Mouse (Mus musculus) myocyte (in vitro differentiated cells): Measurements from ENCODE around the gene Plin1.

Experiments
- E2F4 ChIP-seq: IDR thresholded peaks from one replicate; pipeline ENCODE4 v1.6.1; 2011; ENCODE audit warnings: mild to moderate bottlenecking, control low read depth, moderate library complexity; ENCODE audit not compliant: insufficient read depth
- MYOG ChIP-seq, 3 experiments: IDR thresholded peaks; one replicate each; pipeline ENCODE4 v1.6.1; 2011; ENCODE audit warnings: control low read depth in 2 of 3, low read depth in 2 of 3, mild to moderate bottlenecking in 2 of 3; ENCODE audit not compliant: insufficient read length in 2 of 3, control insufficient read depth in 1 of 3, insufficient read depth in 1 of 3
- POLR2A ChIP-seq: IDR thresholded peaks from one replicate; pipeline ENCODE4 v1.6.1; 2011; ENCODE audit warnings: low read depth, mild to moderate bottlenecking, control low read depth, moderate library complexity; ENCODE audit not compliant: insufficient read length
- POLR2AphosphoS2 ChIP-seq: IDR thresholded peaks from one replicate; pipeline ENCODE4 v1.6.1; 2011; ENCODE audit warnings: low read depth, control low read depth; ENCODE audit not compliant: insufficient read length
- REST ChIP-seq: IDR thresholded peaks from one replicate; pipeline ENCODE4 v1.6.1; 2011; ENCODE audit warnings: mild to moderate bottlenecking, control low read depth, moderate library complexity; ENCODE audit not compliant: insufficient read depth, insufficient read length
- USF1 ChIP-seq: IDR thresholded peaks from one replicate; pipeline ENCODE4 v1.6.1; 2011; ENCODE audit warnings: low read depth, mild to moderate bottlenecking, control low read depth, moderate library complexity

GRCm38 (mm10) chr7:79782516-79782855, 49.8 kb upstream of the Plin1 start:
- TF ChIP-seq POLR2A (no peak), POLR2AphosphoS2 (no peak), USF1 (no peak), REST (no peak), E2F4 (no peak), MYOG (IDR thresholded peaks at IDR 0.05; ENCODE audit: control insufficient read depth in 1 of 3, insufficient read depth in 1 of 3, insufficient read length in 2 of 3, low read depth in 2 of 3) (no peak)
